Mouse (Mus musculus) megakaryocyte, embryonic 14.5 days (primary cell): ENCODE data around the gene Plcb4.

Experiments
- FLI1 ChIP-seq: IDR thresholded peaks from 2 replicates; pipeline ENCODE4 v1.6.1; 2012; ENCODE audit warnings: low read length, inconsistent platforms, mixed read lengths
- GATA1 ChIP-seq: IDR thresholded peaks from 3 replicates; pipeline ENCODE4 v1.6.1; 2012; ENCODE audit warnings: mixed read lengths, low read length, inconsistent platforms, borderline replicate concordance

DNA sequence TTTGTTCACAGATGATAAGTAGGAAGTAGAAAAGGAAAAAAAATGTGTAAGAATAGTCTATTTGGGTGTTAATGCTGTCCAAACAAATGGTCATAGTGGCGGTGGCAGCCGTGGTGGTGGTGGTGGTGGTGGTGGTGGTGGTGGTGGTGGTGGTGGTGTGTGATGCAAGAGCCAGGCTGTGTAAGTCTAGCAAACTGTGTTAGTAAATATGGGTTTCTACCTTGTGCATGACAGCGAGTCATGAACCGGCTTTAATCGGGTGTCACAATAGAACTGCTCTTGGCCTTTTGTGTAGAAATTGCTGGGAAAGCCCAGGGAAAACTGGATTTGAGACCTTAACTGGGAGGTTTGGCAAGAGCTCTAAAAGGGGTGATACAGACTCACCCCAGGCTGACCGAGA is 188.9 kb downstream of the Plcb4 start:
- no peak for TF ChIP-seq GATA1
- TF ChIP-seq FLI1: no peak
